Mouse (Mus musculus) WW6 (cell line): ENCODE measurements around the gene Zfp638.
"Not testable (repeated sequence)": the region's sequence is repeated elsewhere in the genome, so short reads cannot be mapped to it uniquely, and the experiment has no call there.

Experiments used
- DNase-seq: peaks from one replicate; pipeline ENCODE4 v3.0.0-alpha.2; 2013; ENCODE audit warnings: low read depth, low spot score

Zfp638 gene

GRCm38 (mm10) chr6:83866954-83867597, at the start of gene Zfp638:
Gene Zfp638, plus strand, starts transcription at chr6:83867109.
- DNase-seq: peak; percentile 74

- no peak for DNase-seq
Observed at GRCm38 (mm10) chr6:83818996-83819395, 47.9 kb upstream of the Zfp638 start.

- no peak for DNase-seq
Observed at GRCm38 (mm10) chr6:83820727-83821515, 46.0 kb upstream of the Zfp638 start.

- no peak for DNase-seq
Observed at GRCm38 (mm10) chr6:83821856-83822255, 45.1 kb upstream of the Zfp638 start.

- no peak for DNase-seq
Observed at GRCm38 (mm10) chr6:83830941-83831605, 35.8 kb upstream of the Zfp638 start.

- DNase-seq: peak; percentile 99
Observed at GRCm38 (mm10) chr6:83831606-83832123, 35.2 kb upstream of the Zfp638 start, which contains the start of gene Paip2b. Gene Paip2b, minus strand, starts transcription at chr6:83831741.

GRCm38 (mm10) chr6:83832393-83832792, 34.5 kb upstream of the Zfp638 start:
- not testable (repeated sequence) for DNase-seq

GRCm38 (mm10) chr6:83836826-83837225, 30.1 kb upstream of the Zfp638 start:
- no peak for DNase-seq

GRCm38 (mm10) chr6:83838046-83838445, 28.9 kb upstream of the Zfp638 start:
- no peak for DNase-seq

GRCm38 (mm10) chr6:83840086-83840485, 26.8 kb upstream of the Zfp638 start:
- no peak for DNase-seq

- DNase-seq: no peak
Observed at GRCm38 (mm10) chr6:83844913-83845312, 22.0 kb upstream of the Zfp638 start.

GRCm38 (mm10) chr6:83846141-83846540, 20.8 kb upstream of the Zfp638 start:
- DNase-seq: no peak

- no peak for DNase-seq
Observed at GRCm38 (mm10) chr6:83849446-83849845, 17.5 kb upstream of the Zfp638 start.

- no peak for DNase-seq
Observed at GRCm38 (mm10) chr6:83857476-83857875, 9.4 kb upstream of the Zfp638 start.

GRCm38 (mm10) chr6:83860033-83860432, 6.9 kb upstream of the Zfp638 start:
- DNase-seq: no peak

- no peak for DNase-seq
Observed at GRCm38 (mm10) chr6:83863538-83863937, 3.4 kb upstream of the Zfp638 start.

GRCm38 (mm10) chr6:83866423-83866822, 486 bp upstream of the Zfp638 start:
- no peak for DNase-seq

GRCm38 (mm10) chr6:83867598-83868585, 983 bp downstream of the Zfp638 start:
- peak; percentile 18 for DNase-seq

- DNase-seq: no peak
Observed at GRCm38 (mm10) chr6:83879815-83880214, 12.9 kb downstream of the Zfp638 start.

- DNase-seq: no peak
Observed at GRCm38 (mm10) chr6:83886789-83887188, 19.9 kb downstream of the Zfp638 start.

GRCm38 (mm10) chr6:83888802-83889201, 21.9 kb downstream of the Zfp638 start:
- DNase-seq: no peak
